Mouse (Mus musculus) frontal cortex, postnatal 10 days (tissue): ENCODE data around the gene Rab28.
"Not testable (repeated sequence)": the region's sequence is repeated elsewhere in the genome, so short reads cannot be mapped to it uniquely, and the experiment has no call there.

Source experiments
- DNase-seq, 2 experiments: peaks; one replicate each; pipeline ENCODE4 v3.0.0; 2022; ENCODE audit warnings: low spot score in 2 of 2, mixed read lengths in 1 of 2

Gene Rab28

DNA sequence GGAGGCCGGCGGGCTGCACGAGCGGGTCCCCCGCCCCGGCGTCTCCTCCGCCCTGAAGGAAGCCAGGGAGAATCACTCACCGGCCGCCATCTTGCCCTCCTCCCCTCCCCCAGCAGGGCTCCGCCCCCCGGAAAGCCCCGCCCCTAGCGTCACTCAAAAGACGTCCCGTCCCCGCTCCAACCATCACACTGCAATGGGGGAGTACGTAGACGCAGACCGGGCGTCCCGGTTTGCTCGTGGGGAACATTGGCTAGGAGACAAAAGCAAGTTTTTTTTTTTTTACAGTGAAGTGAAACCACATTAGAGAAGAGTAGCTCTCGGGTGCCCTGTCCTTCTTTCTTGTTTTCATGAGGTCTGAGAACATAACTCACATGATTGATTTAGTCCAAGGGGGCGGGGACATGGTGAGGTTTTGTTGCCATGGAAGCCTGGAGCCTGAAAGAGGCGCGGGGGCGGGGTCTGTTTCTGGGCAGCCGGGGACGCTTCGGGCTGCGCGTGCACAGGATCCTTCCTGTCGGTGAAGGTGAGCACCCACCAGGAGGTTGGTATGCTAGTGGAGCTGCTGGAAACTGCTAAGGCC lies at the start of gene Rab28:
Rab28 (minus strand) TSS at position 107 of the 580 bp plus-strand sequence.
- peak; percentile 93 to 94 for DNase-seq

DNA sequence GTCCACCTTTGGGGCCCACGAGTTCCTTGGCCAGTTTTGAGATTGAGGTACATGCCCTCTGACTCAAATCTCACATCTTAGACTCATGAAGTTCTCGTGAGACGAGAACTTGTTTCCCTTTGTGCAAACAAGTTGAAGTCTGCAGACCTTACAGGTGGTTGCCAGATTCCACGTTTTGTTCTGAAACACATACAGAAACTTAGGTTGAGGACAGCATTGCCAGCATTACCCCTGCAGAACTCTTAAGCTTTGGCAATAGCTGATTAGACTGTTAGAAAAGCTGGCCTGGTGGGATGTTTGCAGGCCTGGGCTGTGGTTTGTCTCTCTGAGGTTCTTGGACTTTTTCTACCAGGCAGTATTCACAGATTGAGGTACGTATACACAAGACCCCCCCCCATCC lies 49.4 kb upstream of the Rab28 start:
- no peak for DNase-seq

- DNase-seq, result no peak
These were observed 48.4 kb upstream of the Rab28 start for GRCm38 (mm10) chr5:41756396-41756795.

GRCm38 (mm10) chr5:41755373-41755960 lies 47.5 kb upstream of the Rab28 start:
- DNase-seq, result no peak

GRCm38 (mm10) chr5:41754836-41755235 lies 46.9 kb upstream of the Rab28 start:
- DNase-seq, result no peak

- no peak for DNase-seq
These were observed 46.3 kb upstream of the Rab28 start for GRCm38 (mm10) chr5:41754226-41754775.

- no peak for DNase-seq
These were observed 44.8 kb upstream of the Rab28 start for GRCm38 (mm10) chr5:41752721-41753120.

DNA sequence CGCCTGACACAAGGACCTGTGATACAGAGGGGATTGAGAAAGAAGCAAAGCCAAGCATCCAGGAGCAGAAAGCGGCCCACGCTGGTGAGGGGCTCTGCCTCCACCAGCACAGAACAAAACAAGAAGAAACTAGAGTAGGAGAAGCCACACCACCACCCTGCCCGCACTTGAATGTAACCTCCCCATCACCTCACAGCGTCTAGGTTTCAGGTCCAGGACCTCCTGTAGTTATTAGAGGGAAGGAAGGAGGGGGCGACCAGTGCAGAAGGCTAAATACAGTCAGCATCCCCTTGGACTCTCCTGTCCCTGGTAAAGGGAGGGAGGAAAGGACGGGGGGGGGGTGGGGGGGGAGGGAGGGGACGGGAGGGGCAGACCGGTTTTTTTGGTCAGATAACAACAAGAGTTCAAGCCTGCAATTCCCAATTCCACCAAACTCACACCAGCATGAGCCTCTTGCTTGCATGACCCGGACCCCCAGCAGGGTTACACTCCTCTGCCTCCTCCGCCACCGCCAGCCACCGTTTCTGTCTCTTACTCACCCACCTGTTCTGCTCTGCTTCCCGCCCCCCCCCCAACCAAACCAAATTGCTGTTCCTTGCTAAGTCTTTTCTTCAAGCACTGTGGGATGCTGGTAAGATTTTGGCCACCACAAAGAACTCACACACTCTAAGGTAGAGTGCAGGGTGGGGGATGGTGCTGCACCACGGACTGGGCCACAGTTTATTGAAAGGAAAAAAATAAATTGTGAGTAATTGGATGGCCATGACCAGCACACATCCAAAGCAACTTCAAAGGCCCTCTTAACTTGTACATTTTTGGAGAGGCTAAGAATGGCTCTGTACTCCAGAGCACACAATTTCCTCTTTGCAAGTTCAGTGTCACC lies 37.2 kb upstream of the Rab28 start:
- no peak for DNase-seq

DNA sequence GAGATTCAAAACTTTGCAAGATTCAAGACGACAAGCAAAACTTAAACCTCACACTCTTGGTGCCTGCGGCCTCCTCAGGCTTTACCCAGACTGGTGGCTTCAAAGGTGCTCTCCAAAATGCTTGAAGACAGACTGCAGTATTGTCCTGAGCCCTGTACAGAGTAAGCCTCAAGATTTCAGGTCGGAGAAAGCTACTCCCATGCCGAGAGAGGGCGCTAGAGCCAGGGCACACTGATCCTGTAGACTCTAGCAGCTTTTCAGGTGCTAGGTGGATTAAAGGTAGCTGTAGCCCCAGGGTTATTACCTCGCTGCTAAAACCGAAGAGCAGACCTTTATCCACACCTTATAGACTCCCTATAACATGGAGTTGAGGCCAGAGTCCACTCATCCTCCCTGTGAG lies 36.3 kb upstream of the Rab28 start:
- no peak for DNase-seq

- DNase-seq, result no peak
These were observed 30.9 kb upstream of the Rab28 start for GRCm38 (mm10) chr5:41738817-41739216.

GRCm38 (mm10) chr5:41737039-41737438 lies 29.1 kb upstream of the Rab28 start:
- no peak for DNase-seq

DNA sequence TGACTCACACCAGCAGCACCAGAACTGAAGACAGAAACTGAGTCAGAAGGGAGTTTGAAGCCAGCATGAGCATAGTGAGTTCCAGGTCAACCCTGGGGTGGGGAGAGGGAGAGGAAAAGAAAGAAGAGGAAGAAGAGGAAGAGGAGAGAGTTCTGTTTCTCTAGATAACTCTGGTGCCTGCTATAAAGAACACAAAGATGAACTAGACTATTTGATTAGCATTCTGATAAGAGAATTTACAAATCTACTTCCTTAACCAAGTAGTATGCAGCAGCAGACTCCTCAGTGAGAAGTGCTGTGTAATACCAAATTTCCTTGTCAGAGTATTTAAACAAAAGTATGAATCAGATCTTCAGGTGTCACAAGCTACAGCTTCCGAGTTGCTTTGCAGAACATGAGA lies 19.1 kb upstream of the Rab28 start:
- DNase-seq, result no peak

DNA sequence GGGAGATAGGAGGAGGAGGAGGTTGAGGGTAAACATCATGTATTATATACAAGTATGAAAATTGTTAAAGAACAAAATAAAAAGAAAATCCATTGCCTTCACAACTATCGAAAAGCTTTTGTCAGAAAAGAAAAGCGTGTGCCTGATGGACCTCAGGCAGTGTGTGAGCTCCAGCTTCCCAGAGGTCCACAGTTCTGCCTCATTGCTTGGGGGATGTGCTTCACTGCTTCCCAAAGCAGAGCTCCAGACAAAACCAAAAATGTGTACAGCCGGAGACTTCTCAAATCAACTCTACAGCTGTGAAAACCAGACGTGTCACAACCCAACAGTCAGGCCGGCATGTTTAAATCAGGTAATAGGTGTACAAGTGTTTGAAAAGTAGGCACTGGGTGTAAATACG lies 17.6 kb upstream of the Rab28 start:
- DNase-seq, result no peak

DNA sequence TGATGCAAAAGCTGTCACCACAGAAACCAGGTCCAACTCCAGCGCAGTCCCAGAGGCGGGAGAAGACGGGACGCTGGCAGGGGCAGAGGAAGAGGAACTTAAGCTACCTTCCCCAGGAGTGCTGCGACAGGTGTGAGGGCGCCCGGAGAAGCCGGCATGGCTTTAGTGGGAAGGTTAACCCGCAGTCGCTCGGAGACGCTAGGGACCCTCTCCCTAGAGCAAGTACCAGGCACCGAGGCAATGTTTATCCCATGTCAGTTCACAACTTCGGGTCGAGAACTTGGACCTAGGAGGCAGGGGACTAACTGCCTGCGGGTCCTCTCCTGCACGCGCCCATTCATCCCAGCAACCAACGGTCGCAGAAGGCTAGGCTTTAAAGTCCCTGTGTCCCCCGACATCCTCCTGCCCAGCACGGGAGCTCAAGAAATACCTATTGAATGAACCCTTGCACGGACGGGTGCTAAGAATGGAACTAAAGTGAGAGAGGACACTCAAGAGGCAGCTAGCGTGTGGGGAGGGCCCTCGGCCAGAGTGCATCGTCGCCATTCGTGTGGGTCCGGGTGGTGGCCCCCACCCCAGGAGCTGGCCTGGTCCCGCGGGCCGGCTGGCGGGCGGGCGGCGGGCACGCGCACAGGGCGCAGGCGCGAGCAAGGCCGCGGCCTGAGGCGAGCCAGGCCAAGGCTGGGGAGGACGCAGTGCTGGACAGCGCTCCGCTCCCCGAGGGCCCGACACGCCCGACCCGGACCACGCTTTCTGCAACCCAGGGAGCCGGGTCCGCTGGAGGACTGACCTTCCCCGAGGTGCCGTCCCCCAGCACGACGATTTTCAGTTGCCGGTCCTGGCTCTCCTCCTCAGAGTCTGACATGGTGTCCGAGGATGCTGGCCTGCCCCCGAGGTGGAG lies 592 bp downstream of the Rab28 start:
- DNase-seq, result peak; percentile 25 to 40

DNA sequence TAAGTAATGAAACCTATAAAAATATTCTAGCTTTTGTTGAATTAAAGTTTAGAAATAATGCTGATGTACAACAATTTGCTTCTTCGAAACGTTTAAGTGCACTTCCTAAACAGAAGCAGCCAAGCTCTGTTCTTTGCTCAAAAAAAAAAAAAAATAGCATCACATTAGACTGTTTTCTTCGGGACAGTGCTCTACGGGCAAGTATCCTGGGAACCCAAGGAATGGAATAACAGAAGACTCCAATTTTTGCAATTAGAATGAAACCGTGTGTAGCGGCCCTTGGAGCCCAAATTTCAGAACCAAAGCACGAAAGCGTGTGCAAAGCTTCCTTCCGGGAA lies 1.2 kb downstream of the Rab28 start:
- DNase-seq, result no peak

DNA sequence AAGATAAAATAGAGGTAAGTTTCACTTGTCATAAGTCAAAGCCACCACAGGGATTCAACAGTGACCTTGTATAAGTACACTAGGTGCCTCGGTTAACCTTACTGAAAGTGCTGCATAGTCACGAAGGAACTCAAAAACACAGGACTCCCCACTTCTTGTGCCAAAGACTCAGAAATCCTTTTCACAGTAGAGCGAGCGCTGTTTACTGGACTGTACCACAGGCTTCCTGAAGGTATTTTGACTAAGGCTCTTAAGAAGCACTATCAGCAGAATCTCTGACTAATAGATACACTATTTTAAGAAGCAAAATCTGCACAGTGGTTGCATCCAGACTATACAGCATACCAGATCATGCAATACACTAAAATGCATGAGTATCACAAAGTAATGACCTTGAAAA lies 6.9 kb downstream of the Rab28 start:
- DNase-seq, result not testable (repeated sequence)

- no peak for DNase-seq
These were observed 10.0 kb downstream of the Rab28 start for GRCm38 (mm10) chr5:41697958-41698357.

- DNase-seq, result no peak
These were observed 22.9 kb downstream of the Rab28 start for GRCm38 (mm10) chr5:41685016-41685415.

- DNase-seq, result no peak
These were observed 24.0 kb downstream of the Rab28 start for GRCm38 (mm10) chr5:41683976-41684375.

DNA sequence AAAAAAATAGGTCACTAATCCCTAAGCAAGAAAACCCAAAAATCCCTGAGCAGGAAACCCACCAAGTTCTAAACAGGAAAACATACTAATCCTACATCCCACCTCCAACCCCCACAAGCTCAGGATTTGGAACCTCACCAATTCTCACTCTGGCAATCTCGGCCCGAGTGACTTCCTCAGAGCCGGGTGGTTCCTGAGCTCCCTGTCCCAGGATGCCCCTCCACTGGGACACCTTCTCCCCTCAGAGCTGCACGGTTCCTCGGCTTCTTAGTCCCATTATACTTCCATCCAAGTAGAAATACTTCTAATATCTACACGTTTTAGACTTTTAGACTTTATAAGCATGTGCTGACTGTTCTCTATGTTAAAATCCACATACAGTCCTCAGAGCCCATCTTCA lies 41.9 kb downstream of the Rab28 start:
- DNase-seq, result no peak

- no peak for DNase-seq
These were observed 71.2 kb downstream of the Rab28 start for GRCm38 (mm10) chr5:41636793-41637192.
